Mouse (Mus musculus): ENCODE results near the gene Casp9. TPM values are rescaled to one million over a fixed set of nuclear protein-coding genes. Genes with fewer than 3 reads are reported as not detected.
"Not testable (repeated sequence)": the region's sequence is repeated elsewhere in the genome, so short reads cannot be mapped to it uniquely, and the experiment has no call there.

The Casp9 gene
- total and polyA plus RNA-seq, 3 experiments: 18.7 to 25.7 (median 21.7) TPM

- no peaks in the 10 kb centered on the region for H3K27me3 ChIP-seq (ENCODE audit: insufficient read depth, low read length)
- no peak for DNase-seq (ENCODE audit: low spot score)
- H3K9me3 ChIP-seq (replicated peaks): no peaks in the 10 kb centered on the region
- peaks cover 52% of the 10 kb centered on the region for H3K4me1 ChIP-seq (ENCODE audit: insufficient read depth, low read depth, low read length)
- H3K36me3 ChIP-seq (replicated peaks): peaks cover 95% of the 10 kb centered on the region
- no peak overlapping the region for H3K4me3 ChIP-seq (ENCODE audit: low read depth, low read length)
- no peak for TF ChIP-seq GATA2 (IDR thresholded peaks at IDR 0.05; ENCODE audit: borderline replicate concordance, low read depth, low read length)
- TF ChIP-seq CTCF (IDR thresholded peaks at IDR 0.05; ENCODE audit: low read depth, low read length): no peak
- no peak for TF ChIP-seq POLR2AphosphoS5 (IDR thresholded peaks at IDR 0.05; ENCODE audit: insufficient replicate concordance, low read depth, low read length)
- no peak for TF ChIP-seq GATA1 (IDR thresholded peaks at IDR 0.05; ENCODE audit: borderline replicate concordance, low read length)
- TF ChIP-seq TAL1 (conservative IDR thresholded peaks at IDR 0.05; ENCODE audit: low read depth, low read length): no peak
- ATAC-seq (ENCODE audit: extremely low read depth, insufficient number of reproducible peaks, low FRiP score, poor library complexity, severe bottlenecking): no peak
Measured at GRCm38 (mm10) chr4:141765008-141765407, 28.4 kb upstream of the Casp9 start.

GRCm38 (mm10) chr4:141766316-141766667 lies 27.1 kb upstream of the Casp9 start:
- Histone ChIP-seq H3K36me3 (replicated peaks) (peaks cover 97% of the 10 kb centered on the region), H3K27me3 (ENCODE audit: insufficient read depth, low read length) (no peaks in the 10 kb centered on the region), H3K9me3 (replicated peaks) (no peaks in the 10 kb centered on the region), H3K4me3 (ENCODE audit: low read depth, low read length) (peak overlapping the region; percentile 51; the same call in 1 of the 2 replicates), H3K4me1 (ENCODE audit: insufficient read depth, low read depth, low read length) (peaks cover 60% of the 10 kb centered on the region)
- TF ChIP-seq CTCF (IDR thresholded peaks at IDR 0.05; ENCODE audit: low read depth, low read length): no peak
- no peak for TF ChIP-seq TAL1 (conservative IDR thresholded peaks at IDR 0.05; ENCODE audit: low read depth, low read length)
- TF ChIP-seq GATA2 (IDR thresholded peaks at IDR 0.05; ENCODE audit: borderline replicate concordance, low read depth, low read length): no peak
- TF ChIP-seq POLR2AphosphoS5 (IDR thresholded peaks at IDR 0.05; ENCODE audit: insufficient replicate concordance, low read depth, low read length): no peak
- TF ChIP-seq GATA1 (IDR thresholded peaks at IDR 0.05; ENCODE audit: borderline replicate concordance, low read length): no peak
- peak; percentile 62 for ATAC-seq (ENCODE audit: extremely low read depth, insufficient number of reproducible peaks, low FRiP score, poor library complexity, severe bottlenecking)
- peak; percentile 65 for DNase-seq (ENCODE audit: low spot score)

- no peaks in the 10 kb centered on the region for H3K27me3 ChIP-seq (ENCODE audit: insufficient read depth, low read length)
- H3K4me3 ChIP-seq (ENCODE audit: low read depth, low read length): peak overlapping the region; percentile 51; the same call in 1 of the 2 replicates
- DNase-seq (ENCODE audit: low spot score): no peak
- no peak for ATAC-seq (ENCODE audit: extremely low read depth, insufficient number of reproducible peaks, low FRiP score, poor library complexity, severe bottlenecking)
- no peak for TF ChIP-seq TAL1 (conservative IDR thresholded peaks at IDR 0.05; ENCODE audit: low read depth, low read length)
- no peak for TF ChIP-seq GATA2 (IDR thresholded peaks at IDR 0.05; ENCODE audit: borderline replicate concordance, low read depth, low read length)
- TF ChIP-seq CTCF (IDR thresholded peaks at IDR 0.05; ENCODE audit: low read depth, low read length): no peak
- TF ChIP-seq POLR2AphosphoS5 (IDR thresholded peaks at IDR 0.05; ENCODE audit: insufficient replicate concordance, low read depth, low read length): no peak
- TF ChIP-seq GATA1 (IDR thresholded peaks at IDR 0.05; ENCODE audit: borderline replicate concordance, low read length): no peak
- peaks cover 94% of the 10 kb centered on the region for H3K36me3 ChIP-seq (replicated peaks)
- peaks cover 62% of the 10 kb centered on the region for H3K4me1 ChIP-seq (ENCODE audit: insufficient read depth, low read depth, low read length)
- H3K9me3 ChIP-seq (replicated peaks): no peaks in the 10 kb centered on the region
Measured at GRCm38 (mm10) chr4:141766668-141767352, 26.6 kb upstream of the Casp9 start.

GRCm38 (mm10) chr4:141767353-141768036 lies 25.9 kb upstream of the Casp9 start:
- H3K36me3 ChIP-seq (replicated peaks): peaks cover 90% of the 10 kb centered on the region

GRCm38 (mm10) chr4:141769501-141770160 lies 23.8 kb upstream of the Casp9 start:
- ATAC-seq (ENCODE audit: extremely low read depth, insufficient number of reproducible peaks, low FRiP score, poor library complexity, severe bottlenecking) (no peak), DNase-seq (ENCODE audit: low spot score) (no peak)
- Histone ChIP-seq H3K4me1 (ENCODE audit: insufficient read depth, low read depth, low read length) (peaks cover 69% of the 10 kb centered on the region), H3K36me3 (replicated peaks) (peaks cover 88% of the 10 kb centered on the region), H3K27me3 (ENCODE audit: insufficient read depth, low read length) (no peaks in the 10 kb centered on the region), H3K4me3 (ENCODE audit: low read depth, low read length) (no peak overlapping the region), H3K9me3 (replicated peaks) (no peaks in the 10 kb centered on the region)
- TF ChIP-seq GATA2 (IDR thresholded peaks at IDR 0.05; ENCODE audit: borderline replicate concordance, low read depth, low read length) (no peak), GATA1 (IDR thresholded peaks at IDR 0.05; ENCODE audit: borderline replicate concordance, low read length) (no peak), CTCF (IDR thresholded peaks at IDR 0.05; ENCODE audit: low read depth, low read length) (no peak), POLR2AphosphoS5 (IDR thresholded peaks at IDR 0.05; ENCODE audit: insufficient replicate concordance, low read depth, low read length) (no peak)

More at GRCm38 (mm10) chr4:141767353-141768036, 25.9 kb upstream of the Casp9 start:
- no peak for ATAC-seq (ENCODE audit: extremely low read depth, insufficient number of reproducible peaks, low FRiP score, poor library complexity, severe bottlenecking)
- DNase-seq (ENCODE audit: low spot score): no peak
- no peaks in the 10 kb centered on the region for H3K27me3 ChIP-seq (ENCODE audit: insufficient read depth, low read length)
- H3K4me3 ChIP-seq (ENCODE audit: low read depth, low read length): no peak overlapping the region
- no peaks in the 10 kb centered on the region for H3K9me3 ChIP-seq (replicated peaks)
- peaks cover 65% of the 10 kb centered on the region for H3K4me1 ChIP-seq (ENCODE audit: insufficient read depth, low read depth, low read length)
- TF ChIP-seq GATA1 (IDR thresholded peaks at IDR 0.05; ENCODE audit: borderline replicate concordance, low read length) (no peak), GATA2 (IDR thresholded peaks at IDR 0.05; ENCODE audit: borderline replicate concordance, low read depth, low read length) (no peak), TAL1 (conservative IDR thresholded peaks at IDR 0.05; ENCODE audit: low read depth, low read length) (no peak), CTCF (IDR thresholded peaks at IDR 0.05; ENCODE audit: low read depth, low read length) (no peak), POLR2AphosphoS5 (IDR thresholded peaks at IDR 0.05; ENCODE audit: insufficient replicate concordance, low read depth, low read length) (no peak)

GRCm38 (mm10) chr4:141771823-141772222 lies 21.6 kb upstream of the Casp9 start:
- TF ChIP-seq GATA1 (IDR thresholded peaks at IDR 0.05; ENCODE audit: borderline replicate concordance, low read length) (no peak), GATA2 (IDR thresholded peaks at IDR 0.05; ENCODE audit: borderline replicate concordance, low read depth, low read length) (no peak), CTCF (IDR thresholded peaks at IDR 0.05; ENCODE audit: low read depth, low read length) (no peak), POLR2AphosphoS5 (IDR thresholded peaks at IDR 0.05; ENCODE audit: insufficient replicate concordance, low read depth, low read length) (no peak), TAL1 (conservative IDR thresholded peaks at IDR 0.05; ENCODE audit: low read depth, low read length) (peak; percentile 23; the same call in 1 of the 2 replicates)
- Histone ChIP-seq H3K27me3 (ENCODE audit: insufficient read depth, low read length) (no peaks in the 10 kb centered on the region), H3K4me1 (ENCODE audit: insufficient read depth, low read depth, low read length) (peaks cover 54% of the 10 kb centered on the region), H3K36me3 (replicated peaks) (peaks cover 91% of the 10 kb centered on the region), H3K4me3 (ENCODE audit: low read depth, low read length) (no peak overlapping the region; the same call in 1 of the 2 replicates), H3K9me3 (replicated peaks) (no peaks in the 10 kb centered on the region)
- DNase-seq (ENCODE audit: low spot score): peak; percentile 45
- ATAC-seq (ENCODE audit: extremely low read depth, insufficient number of reproducible peaks, low FRiP score, poor library complexity, severe bottlenecking): peak; percentile 86

GRCm38 (mm10) chr4:141773019-141773418 lies 20.4 kb upstream of the Casp9 start:
- ATAC-seq (ENCODE audit: extremely low read depth, insufficient number of reproducible peaks, low FRiP score, poor library complexity, severe bottlenecking); DNase-seq (ENCODE audit: low spot score): not testable (repeated sequence)

More at GRCm38 (mm10) chr4:141773019-141773418, 20.4 kb upstream of the Casp9 start:
- Histone ChIP-seq H3K4me1 (ENCODE audit: insufficient read depth, low read depth, low read length) (peaks cover 44% of the 10 kb centered on the region), H3K36me3 (replicated peaks) (peaks cover 90% of the 10 kb centered on the region)
- H3K27me3 ChIP-seq (ENCODE audit: insufficient read depth, low read length); H3K9me3 ChIP-seq (replicated peaks); H3K4me3 ChIP-seq (ENCODE audit: low read depth, low read length): not testable (repeated sequence)
